Mouse (Mus musculus) ES-E14 (cell line): Measurements from ENCODE around the gene Nrxn3. TPM values are rescaled to one million over a fixed set of nuclear protein-coding genes. Genes with fewer than 3 reads are reported as not detected.

Source experiments
- DNase-seq: peaks from one replicate; pipeline ENCODE4 v3.0.0-alpha.2; 2013; ENCODE audit warnings: low read depth, low spot score
- H3K27ac ChIP-seq: 2 replicates; pipeline ENCODE4 v1.5.1; 2012; ENCODE audit warnings: low read depth, mild to moderate bottlenecking, low read length, moderate library complexity, mixed read lengths; ENCODE audit not compliant: poor library complexity, insufficient read depth, severe bottlenecking
- H3K36me3 ChIP-seq: 2 replicates; pipeline ENCODE4 v1.6.1; 2012; ENCODE audit warnings: mild to moderate bottlenecking, low read length, moderate library complexity, mixed read lengths; ENCODE audit not compliant: control insufficient read depth, poor library complexity, insufficient read depth, severe bottlenecking
- H3K4me1 ChIP-seq, 2 experiments: fragments of 150-350 bp in 1 of 2; sonication (generic) in 1 of 2; 2 replicates each; pipeline ENCODE4 v1.6.1; 2012; ENCODE audit warnings: low read length in 2 of 2, mild to moderate bottlenecking in 1 of 2, mixed read lengths in 1 of 2; ENCODE audit not compliant: control insufficient read depth in 2 of 2, insufficient read depth in 2 of 2, poor library complexity in 1 of 2
- H3K4me3 ChIP-seq, 2 experiments: fragments of 150-350 bp in 1 of 2; sonication (generic) in 1 of 2; 2 replicates each; pipeline ENCODE4 v1.5.1; 2012; ENCODE audit warnings: low read length in 2 of 2, low read depth in 1 of 2, mild to moderate bottlenecking in 1 of 2, mixed read lengths in 1 of 2; ENCODE audit not compliant: insufficient read depth in 1 of 2, poor library complexity in 1 of 2, severe bottlenecking in 1 of 2
- H3K9ac ChIP-seq: 2 replicates; pipeline ENCODE4 v1.6.1; 2012; ENCODE audit warnings: low read depth, mild to moderate bottlenecking, low read length, mixed read lengths; ENCODE audit not compliant: poor library complexity, insufficient read depth, severe bottlenecking
- H3K9me3 ChIP-seq: fragments of 150-350 bp; sonication (generic); 2 replicates; pipeline ENCODE4 v1.6.1; 2012; ENCODE audit warnings: low read depth, mild to moderate bottlenecking, low read length; ENCODE audit not compliant: control insufficient read depth, insufficient read depth
- CHD2 ChIP-seq: IDR thresholded peaks from 2 replicates; pipeline ENCODE4 v1.6.1; 2014; ENCODE audit warnings: mild to moderate bottlenecking, low read depth, low read length, inconsistent platforms
- HCFC1 ChIP-seq: IDR thresholded peaks from 2 replicates; pipeline ENCODE4 v1.6.1; 2012; ENCODE audit warnings: low read length, inconsistent platforms, borderline replicate concordance; ENCODE audit not compliant: insufficient read depth
- MAFK ChIP-seq: IDR thresholded peaks from 2 replicates; pipeline ENCODE4 v1.6.1; 2014; ENCODE audit warnings: mild to moderate bottlenecking, low read depth, low read length, inconsistent platforms; ENCODE audit not compliant: insufficient read depth
- ZC3H11A ChIP-seq: IDR thresholded peaks from 2 replicates; pipeline ENCODE4 v1.6.1; 2012; ENCODE audit warnings: low read depth, mild to moderate bottlenecking, inconsistent platforms, low read length, borderline replicate concordance
- ZNF384 ChIP-seq: IDR thresholded peaks from 2 replicates; pipeline ENCODE4 v1.6.1; 2012; ENCODE audit warnings: low read depth, low read length, inconsistent platforms
- in situ Hi-C, 2 experiments: fragments of 600-800 bp; cut with MboI; formaldehyde crosslinking; loops; one replicate each; pipeline ENCODE4 v1.15.1; 2025; ENCODE audit warnings: low sequenced_read_pairs in 2 of 2, inconsistent platforms in 1 of 2; ENCODE audit not compliant: unreplicated experiment in 2 of 2
- total RNA-seq: library from RNA; depleted of rRNA; stranded (reverse); fragments of 300-350 nt; gene quantifications from 2 replicates; pipeline ENCODE4 v1.2.3, GENCODE M21; 2012

The Nrxn3 gene
- total RNA-seq, 1 experiment = 0.13 TPM

DNA sequence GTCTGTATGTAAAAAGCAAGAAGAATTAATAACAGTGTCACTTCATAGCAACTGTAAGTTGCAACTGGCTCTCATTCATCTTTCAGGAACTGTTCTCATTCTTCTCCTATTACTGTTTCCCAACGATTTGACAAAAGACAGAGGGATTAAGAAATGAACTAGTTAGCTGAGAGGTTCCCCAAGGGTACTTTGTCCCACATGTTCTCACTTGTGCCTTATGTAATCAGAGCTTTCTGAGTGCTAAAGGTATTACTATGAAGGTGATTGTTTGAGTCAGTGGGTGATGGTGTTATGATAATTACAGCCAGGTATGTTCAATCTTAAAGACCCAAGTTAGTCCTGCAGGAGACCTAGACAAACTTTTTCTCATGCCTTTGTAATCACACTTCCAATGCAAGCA lies 918.8 kb downstream of the Nrxn3 start:
- no peaks in the 10 kb centered on the region for H3K36me3 ChIP-seq
- TF ChIP-seq HCFC1 = no peak
- no peak for TF ChIP-seq ZNF384
- no peak for TF ChIP-seq ZC3H11A
- TF ChIP-seq MAFK = no peak
- TF ChIP-seq CHD2 = no peak
- no peaks in the 10 kb centered on the region for H3K4me1 ChIP-seq
- no peak overlapping the region for H3K4me3 ChIP-seq
- no peak overlapping the region for H3K9ac ChIP-seq
- in situ Hi-C loops = no loop called here
- no peaks in the 10 kb centered on the region for H3K9me3 ChIP-seq
- DNase-seq = no peak
- H3K27ac ChIP-seq = no peak overlapping the region

DNA sequence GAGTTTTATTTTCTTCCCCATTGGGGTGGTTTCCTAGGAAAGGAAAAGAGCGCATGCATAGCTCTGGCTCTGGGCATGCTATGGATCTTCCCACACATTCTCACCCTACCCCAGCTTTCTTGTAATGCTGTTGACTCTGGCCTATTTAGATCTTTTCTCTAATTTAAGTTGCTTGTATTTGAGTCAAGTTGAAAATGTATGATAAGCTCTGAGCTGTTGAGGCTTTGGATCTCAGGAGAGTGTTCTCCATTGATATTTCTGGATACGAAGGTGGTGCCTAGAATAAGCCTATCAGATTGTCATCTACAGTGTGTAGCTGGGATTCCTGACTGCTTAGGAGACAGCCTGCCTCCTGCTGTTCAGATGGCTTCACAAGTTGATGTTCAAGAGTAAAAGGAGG lies 930.5 kb downstream of the Nrxn3 start:
- in situ Hi-C loops = no loop called here
- H3K36me3 ChIP-seq = no peaks in the 10 kb centered on the region
- no peaks in the 10 kb centered on the region for H3K4me1 ChIP-seq
- no peak for DNase-seq
- H3K4me3 ChIP-seq = no peak overlapping the region
- no peak overlapping the region for H3K9ac ChIP-seq
- H3K9me3 ChIP-seq = no peaks in the 10 kb centered on the region
- TF ChIP-seq MAFK (no peak), ZC3H11A (no peak), HCFC1 (no peak), ZNF384 (no peak), CHD2 (no peak)
- no peak overlapping the region for H3K27ac ChIP-seq

DNA sequence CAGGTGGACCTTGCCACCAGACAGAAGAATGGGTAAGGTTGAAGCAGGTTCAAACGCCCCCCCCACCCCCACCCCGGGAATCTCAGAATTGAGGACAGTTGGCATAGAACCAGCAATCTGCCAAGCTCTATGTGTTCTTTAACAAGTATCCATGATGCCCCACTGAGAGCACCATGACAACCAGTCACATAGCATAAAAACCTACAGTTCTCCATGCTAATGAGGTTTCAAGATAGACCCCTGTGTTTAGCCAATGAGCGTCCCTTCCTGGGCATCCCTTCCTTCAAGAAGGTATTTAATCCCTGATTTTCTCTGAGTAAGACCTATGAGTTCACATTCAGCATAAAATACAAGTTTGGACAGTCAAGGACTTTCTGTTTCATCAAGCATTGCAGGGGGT lies 938.5 kb downstream of the Nrxn3 start:
- Histone ChIP-seq H3K4me3 (no peak overlapping the region), H3K9me3 (no peaks in the 10 kb centered on the region), H3K9ac (no peak overlapping the region), H3K4me1 (no peaks in the 10 kb centered on the region), H3K36me3 (no peaks in the 10 kb centered on the region), H3K27ac (no peak overlapping the region)
- no peak for TF ChIP-seq HCFC1
- TF ChIP-seq ZNF384 = no peak
- TF ChIP-seq CHD2 = no peak
- no peak for TF ChIP-seq ZC3H11A
- TF ChIP-seq MAFK = no peak
- no peak for DNase-seq
- in situ Hi-C loops = no loop called here

DNA sequence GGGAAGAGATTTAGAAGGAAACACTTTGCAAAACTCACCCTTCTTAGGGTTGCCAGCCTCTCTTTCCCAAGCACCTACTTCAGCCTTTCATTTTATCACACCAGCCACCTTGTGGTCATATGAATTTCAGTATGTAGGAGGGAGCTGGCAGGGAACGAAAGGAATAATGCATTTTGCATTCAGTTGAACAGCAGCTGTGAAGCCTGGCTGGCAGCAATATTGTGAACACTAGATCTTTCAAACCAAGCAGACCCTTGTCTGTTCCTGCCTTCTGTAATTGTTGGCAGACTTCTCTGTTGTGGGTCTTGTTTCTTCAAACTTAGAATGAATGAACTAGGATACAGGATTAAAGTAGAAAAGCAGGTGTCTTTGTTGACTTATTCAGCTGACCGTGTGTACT lies 946.2 kb downstream of the Nrxn3 start:
- H3K9me3 ChIP-seq = no peaks in the 10 kb centered on the region
- TF ChIP-seq CHD2 = no peak
- TF ChIP-seq ZC3H11A = no peak
- no peak for TF ChIP-seq ZNF384
- TF ChIP-seq HCFC1 = no peak
- TF ChIP-seq MAFK = no peak
- no peak overlapping the region for H3K4me3 ChIP-seq
- no peak overlapping the region for H3K9ac ChIP-seq
- in situ Hi-C loops = no loop called here
- H3K4me1 ChIP-seq = no peaks in the 10 kb centered on the region
- DNase-seq = no peak
- H3K27ac ChIP-seq = no peak overlapping the region
- H3K36me3 ChIP-seq = no peaks in the 10 kb centered on the region

DNA sequence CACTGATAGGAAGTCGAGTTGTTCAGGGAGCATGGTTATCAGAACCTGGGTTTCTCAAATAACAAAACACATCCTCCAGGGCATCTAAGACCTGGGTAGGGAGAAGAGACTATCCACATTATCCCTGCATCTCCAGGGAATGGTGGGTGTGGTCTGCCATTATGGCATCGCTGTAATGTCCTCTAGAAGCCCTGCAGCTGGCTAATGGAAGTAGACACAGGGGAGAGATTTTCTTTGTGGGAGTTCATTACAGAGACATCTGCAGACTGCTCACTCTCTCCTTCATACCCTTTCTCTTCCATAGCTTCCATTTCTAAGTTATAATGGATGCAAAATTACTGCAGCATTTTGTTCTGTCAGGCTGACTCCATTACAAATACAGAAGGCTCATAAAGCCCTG lies 950.1 kb downstream of the Nrxn3 start:
- Histone ChIP-seq H3K36me3 (no peaks in the 10 kb centered on the region), H3K27ac (no peak overlapping the region), H3K9ac (no peak overlapping the region), H3K4me3 (no peak overlapping the region), H3K9me3 (no peaks in the 10 kb centered on the region), H3K4me1 (no peaks in the 10 kb centered on the region)
- no peak for DNase-seq
- no peak for TF ChIP-seq ZC3H11A
- TF ChIP-seq ZNF384 = no peak
- no peak for TF ChIP-seq CHD2
- no peak for TF ChIP-seq MAFK
- no peak for TF ChIP-seq HCFC1
- in situ Hi-C loops = no loop called here
